Mouse (Mus musculus): ENCODE results near the gene Smok3b.

GRCm38 (mm10) chr5:138081446-138081845 lies 60.2 kb downstream of the Smok3b start:
- no peak for TF ChIP-seq CHD2 (IDR thresholded peaks at IDR 0.05; ENCODE audit: low read depth, low read length)
- no peak for TF ChIP-seq MAFK (IDR thresholded peaks at IDR 0.05; ENCODE audit: insufficient read depth, low read depth, low read length)
